Mouse (Mus musculus): ENCODE results near the gene Vmn1r207-ps.
"Not testable (repeated sequence)": the region's sequence is repeated elsewhere in the genome, so short reads cannot be mapped to it uniquely, and the experiment has no call there.

Vmn1r207-ps gene

GRCm38 (mm10) chr13:22729529-22729928, at the start of gene Vmn1r207-ps:
TSS of gene Vmn1r207-ps (minus strand) at chr13:22729629.
- DNase-seq (ENCODE audit: low spot score in 2 of 2): not testable (repeated sequence)

- not testable (repeated sequence) for DNase-seq (ENCODE audit: low spot score in 2 of 2)
Measured at GRCm38 (mm10) chr13:22777300-22777699, 47.9 kb upstream of the Vmn1r207-ps start, which contains the start of gene Vmn1r208. TSS of gene Vmn1r208 (minus strand) at chr13:22777400.

GRCm38 (mm10) chr13:22771592-22771991, 42.2 kb upstream of the Vmn1r207-ps start:
- not testable (repeated sequence) for DNase-seq (ENCODE audit: low spot score in 2 of 2)

GRCm38 (mm10) chr13:22747524-22747923, 18.1 kb upstream of the Vmn1r207-ps start:
- DNase-seq (ENCODE audit: low spot score in 2 of 2): no peak

GRCm38 (mm10) chr13:22706947-22707346, 22.5 kb downstream of the Vmn1r207-ps start:
- not testable (repeated sequence) for DNase-seq (ENCODE audit: low spot score in 2 of 2)

GRCm38 (mm10) chr13:22702951-22703350, 26.5 kb downstream of the Vmn1r207-ps start:
- not testable (repeated sequence) for DNase-seq (ENCODE audit: low spot score in 2 of 2)
